Mouse (Mus musculus): Measurements from ENCODE around the gene Ajuba.

The Ajuba gene

GRCm38 (mm10) chr14:54572790-54573736 lies 4.3 kb downstream of the Ajuba start:
- no peak for TF ChIP-seq GATA4 (IDR thresholded peaks at IDR 0.05; ENCODE audit: insufficient replicate concordance, low read length)

GRCm38 (mm10) chr14:54572122-54572521 lies 5.2 kb downstream of the Ajuba start:
- no peak for TF ChIP-seq GATA4 (IDR thresholded peaks at IDR 0.05; ENCODE audit: insufficient replicate concordance, low read length)

GRCm38 (mm10) chr14:54569451-54570392 lies 7.6 kb downstream of the Ajuba start:
- TF ChIP-seq GATA4 (IDR thresholded peaks at IDR 0.05; ENCODE audit: insufficient replicate concordance, low read length): peak; percentile 29; the same call in 1 of the 2 replicates

DNA sequence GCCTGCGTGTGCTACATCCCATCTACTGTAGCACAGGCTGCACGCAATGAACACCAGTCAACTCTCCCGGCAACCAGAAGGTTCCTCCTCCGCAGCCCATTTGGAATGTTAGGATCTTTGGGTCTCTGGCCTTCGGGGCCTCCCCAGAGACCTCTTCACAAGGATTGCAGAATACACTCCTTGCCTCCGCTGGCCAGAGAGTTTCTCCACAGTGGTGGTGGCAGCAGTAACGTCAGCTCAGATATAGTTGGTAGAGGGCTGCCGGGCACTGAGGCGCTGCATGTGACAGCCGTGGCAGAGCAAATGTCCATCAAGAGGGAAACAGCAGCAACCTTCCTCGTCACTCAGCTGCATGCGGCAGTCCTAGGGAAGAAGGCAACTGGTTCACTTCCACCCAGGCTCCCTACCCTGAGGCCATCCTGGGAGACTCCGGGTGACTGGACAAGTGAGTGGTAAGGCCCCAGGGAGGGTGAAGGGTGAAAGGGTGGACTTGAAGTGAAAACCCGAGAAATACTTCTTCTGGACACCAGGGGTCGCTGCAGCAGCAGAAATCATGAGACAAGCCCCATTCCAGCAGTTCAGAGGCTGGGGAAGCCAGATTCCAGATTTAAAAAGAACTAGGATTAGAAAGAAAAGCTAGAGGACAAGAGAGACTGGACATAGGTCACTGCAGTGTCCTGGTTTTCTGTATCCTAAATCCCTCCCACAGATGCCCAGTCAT lies 8.5 kb downstream of the Ajuba start:
- no peak for TF ChIP-seq GATA4 (IDR thresholded peaks at IDR 0.05; ENCODE audit: insufficient replicate concordance, low read length)

DNA sequence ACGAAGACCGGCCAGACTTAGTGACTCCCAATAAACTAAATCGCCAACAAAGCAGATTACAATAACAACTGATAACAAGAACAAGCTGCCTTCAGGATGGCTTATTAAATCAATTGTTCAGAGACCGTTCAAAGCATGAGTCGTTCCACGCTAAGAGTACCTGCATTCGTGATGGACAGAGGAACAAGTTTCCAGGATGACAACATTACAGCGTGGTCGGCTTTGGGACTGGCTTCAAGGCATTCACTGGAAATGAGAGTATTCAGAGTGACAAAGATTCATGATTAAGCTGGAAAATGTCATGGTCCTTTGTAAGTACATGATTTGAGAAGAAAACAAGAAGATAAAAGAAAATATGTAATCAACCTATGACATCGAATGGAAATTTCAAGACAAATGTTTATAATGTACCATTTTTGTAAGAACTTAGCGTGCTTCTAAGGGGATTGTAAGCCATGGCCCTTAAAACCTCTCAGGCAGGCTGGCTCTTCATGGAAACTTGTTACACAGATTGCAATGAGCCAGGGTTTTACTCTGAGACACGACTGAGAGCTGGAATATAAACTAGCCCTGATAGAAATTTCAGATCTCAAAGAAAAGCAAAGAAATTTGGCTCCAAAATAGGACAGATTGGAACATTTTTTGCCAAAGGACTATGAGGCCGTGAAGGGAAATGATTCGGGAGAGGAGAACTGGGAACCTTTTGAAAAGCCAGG lies 16.7 kb downstream of the Ajuba start:
- no peak for TF ChIP-seq GATA4 (IDR thresholded peaks at IDR 0.05; ENCODE audit: insufficient replicate concordance, low read length)

- no peak for TF ChIP-seq GATA4 (IDR thresholded peaks at IDR 0.05; ENCODE audit: insufficient replicate concordance, low read length)
Observed at GRCm38 (mm10) chr14:54557330-54557729, 20.0 kb downstream of the Ajuba start.

GRCm38 (mm10) chr14:54553975-54554769 lies 23.2 kb downstream of the Ajuba start, which contains the start of gene Haus4:
Haus4 (minus strand) TSS chr14:54554616.
- peak; percentile 44; the same call in 1 of the 2 replicates for TF ChIP-seq GATA4 (IDR thresholded peaks at IDR 0.05; ENCODE audit: insufficient replicate concordance, low read length)

GRCm38 (mm10) chr14:54553454-54553974 lies 23.8 kb downstream of the Ajuba start:
- no peak for TF ChIP-seq GATA4 (IDR thresholded peaks at IDR 0.05; ENCODE audit: insufficient replicate concordance, low read length)

DNA sequence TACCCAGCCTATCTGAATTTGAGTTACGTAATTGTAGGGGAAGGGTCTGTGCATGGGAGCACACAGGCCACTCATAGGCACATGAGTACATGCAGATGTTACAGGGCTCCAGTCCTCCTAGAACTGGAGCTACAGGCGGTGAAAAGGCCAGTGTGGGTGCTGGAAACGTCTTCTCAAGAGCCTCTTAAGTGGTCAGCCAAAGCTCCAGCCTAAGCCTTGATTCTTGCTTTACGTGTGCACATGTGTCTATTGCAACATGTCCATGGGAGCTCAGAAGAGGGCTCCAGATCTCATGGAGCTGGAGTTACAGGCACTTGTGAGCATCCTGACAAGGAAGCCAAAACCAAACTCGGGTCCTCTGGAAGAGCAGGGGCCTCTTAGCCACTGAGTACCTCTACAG lies 32.7 kb downstream of the Ajuba start:
- TF ChIP-seq GATA4 (IDR thresholded peaks at IDR 0.05; ENCODE audit: insufficient replicate concordance, low read length): no peak

DNA sequence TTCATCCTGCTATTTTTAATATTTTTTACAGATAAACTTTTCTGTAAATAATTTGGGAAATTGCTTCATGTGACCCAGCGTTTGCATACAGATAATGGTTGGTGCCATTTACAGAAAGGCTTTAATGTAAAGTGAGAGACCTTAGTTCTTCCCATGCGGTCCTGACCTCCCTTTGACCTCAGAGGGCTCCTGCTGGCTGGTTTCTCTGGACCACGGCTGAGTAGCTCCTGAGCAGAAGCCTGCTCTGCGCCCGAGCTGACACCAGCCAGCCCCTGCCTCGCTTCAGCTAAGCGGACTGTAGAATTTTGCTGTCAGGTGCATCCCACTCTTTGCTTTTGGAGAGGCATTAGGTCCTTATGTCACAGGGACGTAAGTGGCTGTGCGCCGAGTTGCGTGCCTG lies 36.6 kb downstream of the Ajuba start:
- TF ChIP-seq GATA4 (IDR thresholded peaks at IDR 0.05; ENCODE audit: insufficient replicate concordance, low read length): no peak

GRCm38 (mm10) chr14:54538580-54538979 lies 38.8 kb downstream of the Ajuba start:
- TF ChIP-seq GATA4 (IDR thresholded peaks at IDR 0.05; ENCODE audit: insufficient replicate concordance, low read length): no peak

GRCm38 (mm10) chr14:54528446-54529111 lies 48.8 kb downstream of the Ajuba start:
- no peak for TF ChIP-seq GATA4 (IDR thresholded peaks at IDR 0.05; ENCODE audit: insufficient replicate concordance, low read length)

DNA sequence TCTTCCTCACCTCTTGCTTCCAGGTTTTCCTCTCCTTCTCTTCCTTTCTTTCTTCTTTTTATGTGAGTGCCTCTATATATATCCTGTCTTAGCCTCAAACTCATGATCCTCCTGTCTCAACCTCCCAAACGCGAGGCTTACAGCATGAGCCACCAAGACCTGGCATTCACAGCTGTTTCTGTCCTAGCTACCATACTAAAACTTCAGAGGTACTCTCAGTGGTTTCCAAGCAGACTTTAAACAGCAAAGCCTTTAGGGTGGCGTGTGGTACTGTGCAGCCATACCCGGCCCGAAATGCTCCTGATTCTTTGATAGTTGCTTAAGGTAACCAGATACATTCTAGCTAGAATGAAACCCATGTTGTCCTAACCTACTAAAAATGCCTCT lies 49.4 kb downstream of the Ajuba start:
- TF ChIP-seq GATA4 (IDR thresholded peaks at IDR 0.05; ENCODE audit: insufficient replicate concordance, low read length): no peak
